Mouse (Mus musculus) spleen, adult 18-20 months (tissue): Measurements from ENCODE around the gene Rab10.

Experiments used
- DNase-seq, 2 experiments: peaks; one replicate each; pipeline ENCODE4 v3.0.0; 2022; ENCODE audit warnings: mixed read lengths in 2 of 2

Gene Rab10

DNA sequence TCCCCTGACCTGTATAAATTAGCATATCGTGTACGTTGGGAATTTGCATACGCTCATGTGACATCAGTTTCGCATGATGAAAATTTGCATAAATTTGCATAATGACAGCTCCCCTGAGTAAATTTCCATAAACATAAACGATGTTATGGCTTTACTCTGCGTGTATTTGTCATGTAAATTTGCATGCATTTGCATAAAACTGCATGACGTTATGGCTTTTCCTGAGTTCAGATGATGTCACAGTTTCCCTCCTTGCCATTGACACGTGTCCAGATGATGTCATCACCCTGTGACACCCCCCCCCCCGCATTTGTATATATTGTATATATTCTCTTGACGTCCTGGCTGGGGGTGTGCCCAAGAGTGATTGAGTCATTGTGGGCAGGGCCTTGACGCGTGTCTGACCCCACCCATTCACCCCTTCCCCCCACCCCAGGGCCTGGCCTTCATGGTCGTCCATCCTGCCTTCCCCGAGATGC lies 73.6 kb downstream of the Rab10 start:
- peak in 1 of 2 experiments; percentile 23 for DNase-seq

DNA sequence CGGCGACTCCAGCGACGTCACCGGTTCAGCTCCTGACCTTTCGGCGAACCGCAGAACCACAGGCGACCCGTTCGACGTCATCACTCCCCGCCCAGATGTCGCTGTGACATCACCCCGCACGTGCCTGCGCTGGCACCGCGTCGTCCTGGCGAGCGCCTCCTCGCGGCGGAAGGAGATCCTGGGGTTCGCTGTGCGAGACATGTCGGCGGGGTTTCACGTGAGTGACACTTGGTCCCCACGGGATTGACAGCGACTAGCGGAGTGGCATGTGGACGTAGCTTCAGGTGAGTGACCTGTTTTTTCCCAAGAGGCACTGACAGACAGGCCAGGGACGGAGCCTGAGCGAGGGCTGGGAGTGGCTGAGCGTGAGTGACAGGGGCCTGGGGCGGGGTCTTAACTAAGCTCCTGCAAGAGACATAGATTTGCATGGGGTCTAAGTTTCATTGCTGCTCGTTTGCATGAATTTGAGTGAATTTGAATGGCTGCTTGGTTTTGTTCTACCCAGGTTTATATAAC lies 74.1 kb downstream of the Rab10 start:
- peak; percentile 91 to 96 for DNase-seq

DNA sequence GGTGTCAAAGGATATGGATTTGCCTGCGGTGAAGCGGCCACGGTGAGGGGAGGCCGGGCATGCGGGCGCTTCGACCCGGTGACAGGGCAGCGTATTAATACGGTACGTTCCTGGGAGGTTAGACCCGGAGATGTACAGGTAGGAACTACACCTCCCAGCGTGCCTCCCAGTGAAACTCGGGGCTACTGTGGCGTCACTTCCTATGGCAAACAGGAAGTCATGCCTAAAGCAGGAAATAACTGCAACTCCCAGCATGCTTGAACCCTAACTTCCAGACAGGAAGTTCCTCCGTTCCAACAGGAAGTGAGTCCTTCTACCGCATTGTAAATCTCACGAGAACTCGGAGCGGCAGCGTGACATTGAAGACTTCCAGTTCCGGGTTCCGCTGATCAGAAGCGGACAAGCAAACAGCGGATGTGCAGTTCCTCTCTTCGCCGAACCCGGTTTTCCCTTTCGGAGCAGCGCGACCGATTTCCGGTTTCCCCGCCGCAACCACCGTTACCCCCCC lies 74.6 kb downstream of the Rab10 start:
- DNase-seq = peak; percentile 73 to 77

DNA sequence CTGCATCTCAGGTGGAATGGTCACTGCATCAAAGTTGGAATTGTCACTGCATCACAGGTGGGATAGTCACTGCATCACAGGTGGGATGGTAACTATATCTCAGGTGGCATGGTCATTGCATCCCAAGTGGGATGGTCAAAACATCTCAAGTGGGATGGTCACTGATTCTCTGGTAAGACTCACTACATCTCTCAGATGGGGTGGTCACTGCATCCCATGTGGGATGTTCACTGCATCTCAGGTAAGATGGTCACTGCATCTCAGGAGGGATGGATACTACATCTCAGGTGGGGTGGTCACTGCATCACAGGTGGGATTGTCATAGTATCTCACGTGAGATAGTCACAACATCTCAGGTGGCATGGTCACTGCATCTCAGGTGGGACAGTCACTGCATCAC lies 75.7 kb downstream of the Rab10 start:
- DNase-seq = no peak

- no peak for DNase-seq
These were observed 86.4 kb downstream of the Rab10 start for GRCm38 (mm10) chr12:3223352-3223751.

DNA sequence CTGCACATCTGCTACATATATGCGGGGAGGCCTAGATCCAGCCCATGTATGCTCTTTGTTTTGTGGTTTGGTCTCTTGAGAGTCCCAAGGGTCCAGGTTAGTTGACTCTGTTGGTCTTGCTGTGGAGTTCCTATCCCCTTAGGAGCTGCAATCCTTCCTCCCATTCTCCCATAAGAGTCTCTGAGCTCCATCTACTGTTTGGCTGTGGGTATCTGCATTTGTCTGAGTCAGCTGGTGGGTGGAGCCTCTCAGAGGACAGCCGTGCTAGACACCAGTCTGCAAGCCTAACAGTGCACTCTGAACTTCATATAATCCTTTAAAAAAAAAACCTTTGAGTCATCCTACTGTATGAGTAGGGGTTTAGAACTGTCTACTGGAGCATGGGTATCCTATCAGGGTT lies 99.6 kb downstream of the Rab10 start:
- no peak for DNase-seq

- no peak for DNase-seq
These were observed 100.6 kb downstream of the Rab10 start for GRCm38 (mm10) chr12:3209163-3209562.
